Mouse (Mus musculus): Measurements from ENCODE around the gene Cd40lg.

GRCm38 (mm10) chrX:57228178-57228577, 16.2 kb downstream of the Cd40lg start:
- TF ChIP-seq POLR2A (IDR thresholded peaks at IDR 0.05; ENCODE audit: insufficient read depth, low read depth, low read length) (no peak), CTCF (IDR thresholded peaks at IDR 0.05; ENCODE audit: insufficient read depth, low read depth, low read length) (no peak)

Measured in olfactory bulb, adult 2 months (tissue).